Mouse (Mus musculus) cortical plate, adult 2 months (tissue): Measurements from ENCODE around the gene Gm28048.

Experiments
- CTCF ChIP-seq: fragments of 200-500 bp; IDR thresholded peaks from 2 replicates; pipeline ENCODE4 v1.5.1; 2011; ENCODE audit warnings: mild to moderate bottlenecking, control low read depth, low read length; ENCODE audit not compliant: insufficient read depth; ENCODE audit errors: extremely low read depth
- POLR2A ChIP-seq: fragments of 200-500 bp; IDR thresholded peaks from 2 replicates; pipeline ENCODE4 v1.6.1; 2011; ENCODE audit warnings: mild to moderate bottlenecking, low read length, control low read depth; ENCODE audit not compliant: insufficient read depth; ENCODE audit errors: extremely low read depth

DNA sequence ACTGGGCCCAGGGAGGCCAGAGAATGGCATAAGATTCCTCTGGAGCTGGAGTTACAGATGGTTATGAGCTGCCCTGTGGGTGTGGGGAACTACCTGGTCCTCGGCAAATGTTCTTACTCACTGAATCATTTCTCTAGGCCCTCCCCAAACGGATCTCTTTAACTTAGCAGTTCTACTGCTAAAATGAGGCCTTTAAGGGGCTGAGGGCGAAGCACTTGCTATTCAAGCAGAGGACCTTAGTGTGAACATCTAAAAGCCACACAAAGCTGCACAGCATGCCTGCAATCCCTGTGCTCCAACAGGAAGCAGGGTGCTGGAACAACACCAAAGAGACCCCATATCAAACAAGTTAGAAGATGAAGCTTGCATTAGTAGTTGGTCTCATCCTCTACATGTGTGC is 142.4 kb downstream of the Gm28048 start:
- TF ChIP-seq CTCF (no peak), POLR2A (no peak)
